Mouse (Mus musculus): Measurements from ENCODE around the gene Rhot1. TPM values are rescaled to one million over a fixed set of nuclear protein-coding genes. Genes with fewer than 3 reads are reported as not detected.

Rhot1 gene
- polyA plus RNA-seq, 1 experiment from 2014 or later, result 87.7 TPM

DNA sequence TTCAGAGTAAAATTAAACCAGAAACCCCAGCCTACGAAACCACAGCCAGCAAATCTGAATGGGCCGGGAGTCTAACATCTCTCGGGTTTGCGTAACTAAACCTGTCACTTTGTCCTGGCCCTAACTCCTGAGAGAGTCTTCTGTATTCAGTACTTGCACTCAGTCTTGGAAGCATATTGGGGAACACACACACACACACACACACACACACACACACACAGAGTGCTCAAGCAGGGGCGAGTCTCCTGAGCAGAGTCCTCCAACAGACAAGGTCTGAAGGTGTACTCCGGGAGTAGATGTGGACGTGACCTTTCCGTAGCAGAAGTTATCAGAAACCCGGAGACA, 93.2 kb downstream of the Rhot1 start:
- ATAC-seq (ENCODE audit: low read depth), result no peak
- Histone ChIP-seq H3K4me2 (ENCODE audit: low read depth, low read length) (peak overlapping the region; percentile 99), H3K4me1 (ENCODE audit: control insufficient read depth, insufficient read depth, low read length) (peaks cover 17% of the 10 kb centered on the region), H3K4me3 (ENCODE audit: low read depth, low read length) (peak overlapping the region; percentile 73), H3K36me3 (ENCODE audit: control insufficient read depth, insufficient read depth, low read length) (no peaks in the 10 kb centered on the region), H3K27me3 (ENCODE audit: control insufficient read depth, insufficient read depth, low read length) (no peaks in the 10 kb centered on the region), H3K27ac (ENCODE audit: low read depth, low read length) (peak overlapping the region; percentile 62), H3K9ac (replicated peaks; ENCODE audit: low read depth, low read length) (peak overlapping the region; percentile 74), H3K9me3 (ENCODE audit: control insufficient read depth, low read length) (no peaks in the 10 kb centered on the region)
- 0% methylated on average over 9 of the region's 9 CpGs for WGBS

DNA sequence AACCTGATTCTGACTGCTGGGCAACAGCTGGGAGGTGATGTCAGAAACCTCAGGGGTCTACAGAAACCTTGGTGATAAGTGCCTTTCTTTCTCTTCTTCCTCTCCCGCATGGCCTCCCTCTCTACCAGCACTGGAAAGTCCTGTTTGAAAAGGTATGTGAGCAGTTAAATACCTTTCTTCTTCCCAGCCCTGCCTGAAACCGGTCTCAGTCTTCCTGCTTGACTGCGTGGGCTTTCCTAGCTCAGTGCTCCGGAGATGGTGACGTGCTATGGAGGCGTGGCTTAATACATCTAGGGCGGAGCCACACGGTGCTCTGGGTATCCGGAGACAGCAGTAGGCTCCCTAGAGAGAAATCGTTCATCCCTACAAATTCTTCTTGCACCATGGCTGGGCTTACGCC, 93.7 kb downstream of the Rhot1 start:
- H3K27ac ChIP-seq (ENCODE audit: low read depth, low read length), result 0 out of 2 replicates have a peak overlapping the region, but pooled peaks have one; percentile 62
- H3K4me2 ChIP-seq (ENCODE audit: low read depth, low read length), result peak overlapping the region; percentile 99
- no peaks in the 10 kb centered on the region for H3K9me3 ChIP-seq (ENCODE audit: control insufficient read depth, low read length)
- H3K27me3 ChIP-seq (ENCODE audit: control insufficient read depth, insufficient read depth, low read length), result no peaks in the 10 kb centered on the region
- peak overlapping the region; percentile 73 for H3K4me3 ChIP-seq (ENCODE audit: low read depth, low read length)
- WGBS, result 2% methylated on average over 11 of the region's 11 CpGs
- peaks cover 17% of the 10 kb centered on the region for H3K4me1 ChIP-seq (ENCODE audit: control insufficient read depth, insufficient read depth, low read length)
- H3K9ac ChIP-seq (replicated peaks; ENCODE audit: low read depth, low read length), result peak overlapping the region; percentile 25; the same call in 1 of the 2 replicates
- H3K36me3 ChIP-seq (ENCODE audit: control insufficient read depth, insufficient read depth, low read length), result no peaks in the 10 kb centered on the region
- ATAC-seq (ENCODE audit: low read depth), result peak; percentile 64; the same call in 1 of the 2 replicates

DNA sequence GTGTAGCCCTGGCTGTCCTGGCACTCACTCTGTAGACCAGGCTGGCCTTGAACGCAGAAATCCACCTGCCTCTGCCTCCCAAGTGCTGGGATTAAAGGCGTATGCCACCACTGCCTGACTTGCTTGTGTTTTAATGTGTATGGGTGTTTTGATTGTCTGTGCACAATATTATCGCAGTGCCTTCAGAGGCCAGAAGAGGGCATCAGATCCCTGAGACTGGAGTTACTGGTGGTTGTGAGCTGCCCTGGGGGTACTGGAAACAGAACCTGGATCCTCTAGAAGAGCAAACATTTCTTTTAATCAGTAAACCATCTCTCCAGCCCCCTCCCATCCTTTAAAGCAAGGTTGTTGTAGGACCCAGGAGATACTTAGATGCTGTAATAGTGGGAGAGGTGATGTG, 94.9 kb downstream of the Rhot1 start:
- 93% methylated on average over 3 of the region's 3 CpGs for WGBS
- H3K4me3 ChIP-seq (ENCODE audit: low read depth, low read length), result no peak overlapping the region

DNA sequence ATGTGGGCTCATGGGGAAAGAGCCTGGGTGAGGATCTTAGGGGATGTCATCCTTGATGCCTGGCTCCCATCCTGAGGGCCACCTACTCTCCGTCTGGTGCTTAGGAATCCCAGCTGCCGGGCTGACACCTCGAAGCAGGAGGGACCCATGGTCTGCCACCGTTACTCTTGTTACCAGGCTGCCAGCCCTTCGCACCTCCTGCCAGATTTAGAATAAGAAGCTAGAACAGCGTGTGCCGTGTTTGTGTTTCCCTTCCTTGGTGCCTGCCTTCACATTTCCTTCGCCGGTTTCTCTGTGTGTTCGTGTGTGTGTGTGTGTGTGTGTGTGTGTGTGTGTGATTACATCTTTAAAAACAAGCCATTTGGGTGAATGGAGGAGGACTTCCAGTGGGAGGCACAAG, 96.0 kb downstream of the Rhot1 start:
- ATAC-seq (ENCODE audit: low read depth), result no peak
- H3K4me3 ChIP-seq (ENCODE audit: low read depth, low read length), result no peak overlapping the region

More for the DNA sequence above, 94.9 kb downstream of the Rhot1 start:
- Histone ChIP-seq H3K4me1 (ENCODE audit: control insufficient read depth, insufficient read depth, low read length) (peaks cover 17% of the 10 kb centered on the region), H3K4me2 (ENCODE audit: low read depth, low read length) (no peak overlapping the region), H3K27me3 (ENCODE audit: control insufficient read depth, insufficient read depth, low read length) (no peaks in the 10 kb centered on the region), H3K9ac (replicated peaks; ENCODE audit: low read depth, low read length) (no peak overlapping the region), H3K27ac (ENCODE audit: low read depth, low read length) (no peak overlapping the region), H3K9me3 (ENCODE audit: control insufficient read depth, low read length) (no peaks in the 10 kb centered on the region), H3K36me3 (ENCODE audit: control insufficient read depth, insufficient read depth, low read length) (no peaks in the 10 kb centered on the region)
- ATAC-seq (ENCODE audit: low read depth), result no peak

DNA sequence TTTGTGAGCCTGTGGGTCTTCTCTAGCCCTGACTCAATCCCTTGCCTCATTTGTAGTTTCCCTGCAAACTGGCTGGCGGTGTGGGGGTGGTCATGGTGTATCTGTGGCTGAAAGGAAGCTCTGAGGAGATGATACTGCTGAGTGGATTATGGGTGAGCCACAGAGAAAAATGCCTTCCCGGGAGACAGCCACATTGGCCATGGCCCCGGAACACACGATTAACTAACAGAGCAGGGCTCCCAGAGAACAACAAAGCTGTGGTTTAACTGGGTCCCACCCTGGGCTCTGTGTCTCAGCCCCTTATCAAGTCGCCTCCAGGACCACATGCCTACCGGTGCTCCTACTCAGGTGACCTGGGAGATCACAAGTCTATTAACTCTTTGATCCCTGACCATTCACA, 99.7 kb downstream of the Rhot1 start:
- H3K9ac ChIP-seq (replicated peaks; ENCODE audit: low read depth, low read length), result no peak overlapping the region
- no peak overlapping the region for H3K27ac ChIP-seq (ENCODE audit: low read depth, low read length)
- 53% methylated on average over 6 of the region's 6 CpGs for WGBS
- H3K27me3 ChIP-seq (ENCODE audit: control insufficient read depth, insufficient read depth, low read length), result no peaks in the 10 kb centered on the region
- H3K36me3 ChIP-seq (ENCODE audit: control insufficient read depth, insufficient read depth, low read length), result no peaks in the 10 kb centered on the region
- H3K4me2 ChIP-seq (ENCODE audit: low read depth, low read length), result no peak overlapping the region
- H3K4me3 ChIP-seq (ENCODE audit: low read depth, low read length), result no peak overlapping the region
- peaks cover 15% of the 10 kb centered on the region; the same call in 1 of the 2 replicates for H3K4me1 ChIP-seq (ENCODE audit: control insufficient read depth, insufficient read depth, low read length)
- no peak for ATAC-seq (ENCODE audit: low read depth)
- H3K9me3 ChIP-seq (ENCODE audit: control insufficient read depth, low read length), result no peaks in the 10 kb centered on the region

More for the DNA sequence above, 96.0 kb downstream of the Rhot1 start:
- H3K36me3 ChIP-seq (ENCODE audit: control insufficient read depth, insufficient read depth, low read length), result no peaks in the 10 kb centered on the region
- H3K27ac ChIP-seq (ENCODE audit: low read depth, low read length), result no peak overlapping the region
- no peak overlapping the region for H3K4me2 ChIP-seq (ENCODE audit: low read depth, low read length)
- H3K4me1 ChIP-seq (ENCODE audit: control insufficient read depth, insufficient read depth, low read length), result peaks cover 13% of the 10 kb centered on the region
- no peaks in the 10 kb centered on the region for H3K27me3 ChIP-seq (ENCODE audit: control insufficient read depth, insufficient read depth, low read length)
- 79% methylated on average over 10 of the region's 10 CpGs for WGBS
- no peaks in the 10 kb centered on the region for H3K9me3 ChIP-seq (ENCODE audit: control insufficient read depth, low read length)
- no peak overlapping the region for H3K9ac ChIP-seq (replicated peaks; ENCODE audit: low read depth, low read length)

DNA sequence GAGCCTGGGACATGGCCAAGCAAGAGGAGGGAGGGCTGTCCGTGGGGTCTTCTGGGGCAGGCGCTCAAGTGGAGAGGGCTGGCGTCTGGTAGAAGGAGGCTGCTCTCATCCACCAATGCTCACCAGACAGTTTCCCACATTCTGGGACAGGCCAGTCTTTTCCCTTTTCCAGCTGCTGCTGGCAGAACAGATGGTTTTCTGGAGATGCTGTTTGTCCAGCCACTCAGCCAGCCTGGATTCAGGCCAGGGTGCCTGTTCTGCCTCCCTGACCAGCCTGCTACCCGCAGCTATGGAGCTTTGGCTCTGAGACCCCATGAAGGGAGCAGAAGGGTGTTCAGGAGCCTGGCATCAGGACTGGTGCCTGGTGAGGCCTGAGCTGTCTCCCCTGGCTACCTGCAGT, 102.5 kb downstream of the Rhot1 start:
- Histone ChIP-seq H3K4me3 (ENCODE audit: low read depth, low read length) (no peak overlapping the region), H3K27ac (ENCODE audit: low read depth, low read length) (peak overlapping the region; percentile 62), H3K4me2 (ENCODE audit: low read depth, low read length) (no peak overlapping the region), H3K4me1 (ENCODE audit: control insufficient read depth, insufficient read depth, low read length) (peaks cover 21% of the 10 kb centered on the region), H3K9ac (replicated peaks; ENCODE audit: low read depth, low read length) (peak overlapping the region; percentile 32; the same call in 1 of the 2 replicates), H3K9me3 (ENCODE audit: control insufficient read depth, low read length) (no peaks in the 10 kb centered on the region), H3K36me3 (ENCODE audit: control insufficient read depth, insufficient read depth, low read length) (no peaks in the 10 kb centered on the region), H3K27me3 (ENCODE audit: control insufficient read depth, insufficient read depth, low read length) (no peaks in the 10 kb centered on the region)
- ATAC-seq (ENCODE audit: low read depth), result no peak
- 21% methylated on average over 4 of the region's 4 CpGs for WGBS

DNA sequence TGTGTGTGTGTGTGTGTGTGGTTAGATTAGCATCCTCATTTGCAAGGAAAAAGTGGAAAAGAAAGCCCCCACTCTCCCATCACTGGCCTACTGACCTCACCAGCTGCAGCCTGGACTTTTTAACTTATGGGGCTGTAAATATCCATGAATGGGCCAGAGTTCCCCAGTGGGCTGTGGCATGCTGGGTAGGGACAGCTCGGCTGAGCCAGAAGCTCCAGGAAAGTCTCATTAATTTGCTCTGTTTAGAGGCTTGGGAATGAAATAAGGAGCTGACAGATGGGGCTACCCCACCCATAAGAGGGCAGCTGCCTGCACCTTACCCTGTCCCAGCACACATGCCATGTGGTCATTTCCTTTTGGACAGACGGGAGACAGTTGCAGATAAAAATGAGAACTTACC, 103.2 kb downstream of the Rhot1 start:
- H3K27me3 ChIP-seq (ENCODE audit: control insufficient read depth, insufficient read depth, low read length), result no peaks in the 10 kb centered on the region
- ATAC-seq (ENCODE audit: low read depth), result no peak
- 16% methylated on average over 2 of the region's 2 CpGs for WGBS
- no peaks in the 10 kb centered on the region for H3K36me3 ChIP-seq (ENCODE audit: control insufficient read depth, insufficient read depth, low read length)
- H3K4me3 ChIP-seq (ENCODE audit: low read depth, low read length), result no peak overlapping the region
- H3K9ac ChIP-seq (replicated peaks; ENCODE audit: low read depth, low read length), result no peak overlapping the region
- no peak overlapping the region for H3K4me2 ChIP-seq (ENCODE audit: low read depth, low read length)
- H3K9me3 ChIP-seq (ENCODE audit: control insufficient read depth, low read length), result no peaks in the 10 kb centered on the region
- H3K4me1 ChIP-seq (ENCODE audit: control insufficient read depth, insufficient read depth, low read length), result peaks cover 22% of the 10 kb centered on the region
- H3K27ac ChIP-seq (ENCODE audit: low read depth, low read length), result peak overlapping the region; percentile 49; the same call in 1 of the 2 replicates

DNA sequence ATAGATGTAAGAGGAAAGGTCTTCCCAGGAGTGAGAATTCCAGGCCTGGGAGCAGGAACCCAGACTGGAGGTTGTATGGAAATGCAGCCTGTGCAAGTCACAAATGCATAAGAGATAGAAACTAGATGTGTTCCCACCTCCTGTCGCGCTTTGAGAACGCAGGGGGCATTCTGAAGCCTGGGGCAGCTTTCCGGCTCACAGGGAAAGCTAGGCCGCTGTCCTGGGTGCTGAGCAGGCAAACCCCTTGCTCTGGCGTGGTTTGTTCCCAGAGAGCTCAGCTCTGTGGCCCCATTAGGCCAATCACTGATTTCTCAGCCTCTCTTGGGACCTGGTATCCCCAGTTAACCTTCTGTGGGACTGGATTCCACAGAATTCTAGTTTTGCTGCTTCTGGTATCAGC, 103.7 kb downstream of the Rhot1 start:
- 10% methylated on average over 6 of the region's 6 CpGs for WGBS
- Histone ChIP-seq H3K36me3 (ENCODE audit: control insufficient read depth, insufficient read depth, low read length) (no peaks in the 10 kb centered on the region), H3K9ac (replicated peaks; ENCODE audit: low read depth, low read length) (no peak overlapping the region), H3K9me3 (ENCODE audit: control insufficient read depth, low read length) (no peaks in the 10 kb centered on the region), H3K27me3 (ENCODE audit: control insufficient read depth, insufficient read depth, low read length) (no peaks in the 10 kb centered on the region), H3K27ac (ENCODE audit: low read depth, low read length) (peak overlapping the region; percentile 49; the same call in 1 of the 2 replicates), H3K4me1 (ENCODE audit: control insufficient read depth, insufficient read depth, low read length) (peaks cover 22% of the 10 kb centered on the region), H3K4me2 (ENCODE audit: low read depth, low read length) (no peak overlapping the region), H3K4me3 (ENCODE audit: low read depth, low read length) (no peak overlapping the region)
- no peak for ATAC-seq (ENCODE audit: low read depth)

DNA sequence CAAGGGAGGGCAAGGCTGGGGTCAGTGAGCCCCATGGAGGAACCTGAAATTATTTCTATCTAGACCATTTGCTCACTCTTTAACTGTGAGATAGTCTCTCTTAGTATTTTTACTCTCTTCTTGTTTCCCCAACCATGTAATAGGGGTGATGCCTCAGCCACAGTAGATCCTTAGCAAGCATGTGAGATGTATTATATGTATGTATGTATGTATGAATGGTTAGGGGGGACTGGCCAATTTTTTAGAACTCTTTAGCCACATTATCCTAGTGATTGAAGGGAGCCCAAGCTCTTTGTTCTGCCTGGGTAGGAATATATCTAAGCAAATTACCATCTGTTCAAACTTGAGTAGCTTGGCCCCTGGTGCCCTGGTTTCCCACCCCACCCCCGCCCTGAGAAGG, 104.6 kb downstream of the Rhot1 start:
- ATAC-seq (ENCODE audit: low read depth), result no peak
- Histone ChIP-seq H3K4me3 (ENCODE audit: low read depth, low read length) (no peak overlapping the region), H3K27me3 (ENCODE audit: control insufficient read depth, insufficient read depth, low read length) (no peaks in the 10 kb centered on the region), H3K9me3 (ENCODE audit: control insufficient read depth, low read length) (no peaks in the 10 kb centered on the region), H3K4me1 (ENCODE audit: control insufficient read depth, insufficient read depth, low read length) (peaks cover 22% of the 10 kb centered on the region), H3K36me3 (ENCODE audit: control insufficient read depth, insufficient read depth, low read length) (no peaks in the 10 kb centered on the region), H3K4me2 (ENCODE audit: low read depth, low read length) (no peak overlapping the region), H3K27ac (ENCODE audit: low read depth, low read length) (0 out of 2 replicates have a peak overlapping the region, but pooled peaks have one; percentile 49), H3K9ac (replicated peaks; ENCODE audit: low read depth, low read length) (no peak overlapping the region)
- WGBS, result 36% methylated on average over 1 of the region's 1 CpGs
